Mouse (Mus musculus) adrenal gland, postnatal 25 days (tissue): ENCODE data around the gene Ttll9. TPM values are rescaled to one million over a fixed set of nuclear protein-coding genes. Genes with fewer than 3 reads are reported as not detected.

ENCODE experiments used
- DNase-seq: peaks from one replicate; pipeline ENCODE4 v3.0.0; 2021; ENCODE audit warnings: mixed read lengths
- long read RNA-seq: library from polyadenylated mRNA; stranded (forward); transcript quantifications from one replicate; pipeline ENCODE4 v2.0.0, GENCODE M21; 2021
- total RNA-seq: library from RNA; stranded (reverse); gene quantifications from 2 replicates; pipeline ENCODE4 v1.2.3, GENCODE M21; 2021

Ttll9 gene
- total RNA-seq = not detected in 2 replicates
- long read RNA-seq = 0 reads

GRCm38 (mm10) chr2:152962091-152962793, at the start of gene Ttll9:
Gene Ttll9, plus strand, starts transcription at chr2:152962485.
- DNase-seq = peak; percentile 73

- DNase-seq = no peak
Measured at GRCm38 (mm10) chr2:152913471-152913870, 48.8 kb upstream of the Ttll9 start.

- peak; percentile 88 for DNase-seq
Measured at GRCm38 (mm10) chr2:152914310-152915120, 47.8 kb upstream of the Ttll9 start.

- no peak for DNase-seq
Measured at GRCm38 (mm10) chr2:152915453-152915852, 46.8 kb upstream of the Ttll9 start.

- DNase-seq = no peak
Measured at GRCm38 (mm10) chr2:152916111-152916510, 46.2 kb upstream of the Ttll9 start.

- no peak for DNase-seq
Measured at GRCm38 (mm10) chr2:152917671-152918070, 44.6 kb upstream of the Ttll9 start.

GRCm38 (mm10) chr2:152922376-152922775, 39.9 kb upstream of the Ttll9 start:
- DNase-seq = no peak

- DNase-seq = no peak
Measured at GRCm38 (mm10) chr2:152923621-152924020, 38.7 kb upstream of the Ttll9 start.

- DNase-seq = no peak
Measured at GRCm38 (mm10) chr2:152924128-152924527, 38.2 kb upstream of the Ttll9 start.

- no peak for DNase-seq
Measured at GRCm38 (mm10) chr2:152924543-152924942, 37.7 kb upstream of the Ttll9 start.

GRCm38 (mm10) chr2:152925189-152925872, 37.0 kb upstream of the Ttll9 start:
- peak; percentile 69 for DNase-seq

- DNase-seq = no peak
Measured at GRCm38 (mm10) chr2:152926896-152927295, 35.4 kb upstream of the Ttll9 start.

GRCm38 (mm10) chr2:152927371-152927770, 34.9 kb upstream of the Ttll9 start:
- DNase-seq = no peak

- no peak for DNase-seq
Measured at GRCm38 (mm10) chr2:152928219-152928987, 33.9 kb upstream of the Ttll9 start.

GRCm38 (mm10) chr2:152928988-152929370, 33.3 kb upstream of the Ttll9 start:
- DNase-seq = no peak

GRCm38 (mm10) chr2:152930276-152930675, 32.0 kb upstream of the Ttll9 start:
- no peak for DNase-seq

GRCm38 (mm10) chr2:152931456-152932160, 30.7 kb upstream of the Ttll9 start:
- no peak for DNase-seq

- no peak for DNase-seq
Measured at GRCm38 (mm10) chr2:152933048-152933447, 29.2 kb upstream of the Ttll9 start, which contains the start of gene Foxs1. Gene Foxs1, minus strand, starts transcription at chr2:152933208.

GRCm38 (mm10) chr2:152933614-152934013, 28.7 kb upstream of the Ttll9 start:
- peak; percentile 78 for DNase-seq

GRCm38 (mm10) chr2:152939846-152940245, 22.4 kb upstream of the Ttll9 start:
- peak; percentile 63 for DNase-seq

GRCm38 (mm10) chr2:152941106-152941505, 21.2 kb upstream of the Ttll9 start:
- DNase-seq = no peak
